Mouse (Mus musculus) liver, embryonic 14.5 days (tissue): ENCODE results near the gene Fgf18. TPM values are rescaled to one million over a fixed set of nuclear protein-coding genes. Genes with fewer than 3 reads are reported as not detected.

ENCODE experiments used
- ATAC-seq: fragments of 200-750 bp; cut with Nextera tagmentation; 2 replicates; pipeline ENCODE4 v1.8.0; 2017; ENCODE audit warnings: moderate number of reproducible peaks, mild to moderate bottlenecking, moderate library complexity; ENCODE audit not compliant: insufficient read depth
- DNase-seq, 3 experiments: peaks; one replicate each; pipeline ENCODE4 v3.0.0-alpha.2; 2012 to 2013; ENCODE audit warnings: low read depth in 3 of 3, low spot score in 3 of 3
- H3K27ac ChIP-seq: fragments of 300-500 bp; sonication (generic); 2 replicates; pipeline ENCODE4 v1.5.1; 2014; ENCODE audit warnings: moderate library complexity, mild to moderate bottlenecking, control low read depth, inconsistent platforms
- H3K27me3 ChIP-seq: fragments of 300-500 bp; sonication (generic); 2 replicates; pipeline ENCODE4 v1.6.1; 2014; ENCODE audit warnings: mild to moderate bottlenecking, low read length, moderate library complexity; ENCODE audit not compliant: control insufficient read depth, insufficient read depth
- H3K36me3 ChIP-seq: fragments of 300-500 bp; sonication (generic); replicated peaks from 2 replicates; pipeline ENCODE4 v1.6.1; 2014; ENCODE audit warnings: low read depth; ENCODE audit not compliant: control insufficient read depth, insufficient read depth
- H3K4me1 ChIP-seq, 2 experiments: fragments of 200-500 bp in 1 of 2; fragments of 300-500 bp in 1 of 2; sonication (generic) in 1 of 2; replicated peaks; 2 replicates each; pipeline ENCODE4 v1.6.1; 2012 to 2014; ENCODE audit warnings: antibody characterized with exemption in 1 of 2, inconsistent platforms in 1 of 2, low read length in 1 of 2; ENCODE audit not compliant: control insufficient read depth in 2 of 2, insufficient read depth in 2 of 2
- H3K4me2 ChIP-seq: fragments of 300-500 bp; sonication (generic); 2 replicates; pipeline ENCODE4 v1.6.1; 2014; ENCODE audit warnings: low read depth, mild to moderate bottlenecking, control low read depth, moderate library complexity
- H3K4me3 ChIP-seq, 2 experiments: fragments of 200-500 bp in 1 of 2; fragments of 300-500 bp in 1 of 2; sonication (generic) in 1 of 2; 2 replicates each; pipeline ENCODE4 v1.5.1; 2012 to 2014; ENCODE audit warnings: low read depth in 2 of 2, low read length in 2 of 2, mild to moderate bottlenecking in 2 of 2, control low read depth in 1 of 2, inconsistent platforms in 1 of 2, moderate library complexity in 1 of 2; ENCODE audit not compliant: insufficient read depth in 1 of 2
- H3K9ac ChIP-seq: fragments of 300-500 bp; sonication (generic); replicated peaks from 2 replicates; pipeline ENCODE4 v1.6.1; 2014; ENCODE audit warnings: mild to moderate bottlenecking, control low read depth, moderate library complexity
- H3K9me3 ChIP-seq: fragments of 300-500 bp; sonication (generic); 2 replicates; pipeline ENCODE4 v1.6.1; 2016; ENCODE audit warnings: low read length, mixed read lengths; ENCODE audit not compliant: control insufficient read depth
- CTCF ChIP-seq: IDR thresholded peaks from 2 replicates; pipeline ENCODE4 v1.5.1; 2016; ENCODE audit warnings: antibody characterized with exemption, low read depth, control low read depth
- EP300 ChIP-seq: IDR thresholded peaks from 2 replicates; pipeline ENCODE4 v1.6.1; 2016; ENCODE audit warnings: antibody characterized with exemption, low read depth
- WGBS: fragments of 180-500 bp; shearing (Covaris S2); extraction: QIAGEN DNeasy Blood & Tissue Kit; methylation state at CpG from one replicate; pipeline ENCODE4 v1.1.7; 2014; ENCODE audit not compliant: insufficient replicate concordance; 5-methylcytosine and 5-hydroxymethylcytosine counted together
- polyA plus RNA-seq, 2 experiments: library from polyadenylated mRNA; depleted of rRNA in 1 of 2; stranded (reverse) in 1 of 2; unstranded in 1 of 2; fragments of >200 nt; fragmentation: Nextera tagmentation in 1 of 2; extraction: Ambion mirVana in 1 of 2; gene quantifications; 2 replicates each; pipeline versions ENCODE4 v1.2.1 to v1.2.3; 2012 to 2014

The Fgf18 gene
- polyA plus RNA-seq, 2 experiments = 0.12 to 0.27 TPM

DNA sequence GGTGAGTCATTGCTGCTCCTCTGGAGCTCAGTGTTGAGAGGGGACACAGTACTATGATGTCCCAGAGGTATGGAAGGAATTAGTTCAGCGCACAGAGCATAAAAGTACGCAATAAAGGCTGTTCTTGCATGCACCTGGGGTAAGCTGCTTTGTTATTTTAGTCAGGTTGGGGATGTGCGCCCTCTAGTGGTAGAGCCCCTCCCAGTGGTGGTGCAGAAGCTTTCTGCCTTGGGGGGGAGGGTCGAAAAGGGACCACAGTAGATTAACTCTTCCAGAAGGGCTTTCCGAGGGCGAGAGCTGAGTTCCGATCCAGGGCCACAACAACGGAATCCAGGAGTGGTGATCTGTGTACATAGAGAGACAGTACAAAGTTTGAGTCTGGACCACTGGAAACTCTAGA lies 49.3 kb downstream of the Fgf18 start:
- Histone ChIP-seq H3K27me3 (no peaks in the 10 kb centered on the region), H3K4me2 (no peak overlapping the region), H3K4me3 (no peak overlapping the region), H3K4me1 (no peaks in the 10 kb centered on the region), H3K9me3 (no peaks in the 10 kb centered on the region), H3K9ac (no peak overlapping the region), H3K27ac (no peak overlapping the region), H3K36me3 (no peaks in the 10 kb centered on the region)
- ATAC-seq = no peak
- peak in 1 of 3 experiments; percentile 4 for DNase-seq
- 34% methylated on average over 8 of the region's 8 CpGs for WGBS
- TF ChIP-seq EP300 = no peak
- TF ChIP-seq CTCF = peak; percentile 89

DNA sequence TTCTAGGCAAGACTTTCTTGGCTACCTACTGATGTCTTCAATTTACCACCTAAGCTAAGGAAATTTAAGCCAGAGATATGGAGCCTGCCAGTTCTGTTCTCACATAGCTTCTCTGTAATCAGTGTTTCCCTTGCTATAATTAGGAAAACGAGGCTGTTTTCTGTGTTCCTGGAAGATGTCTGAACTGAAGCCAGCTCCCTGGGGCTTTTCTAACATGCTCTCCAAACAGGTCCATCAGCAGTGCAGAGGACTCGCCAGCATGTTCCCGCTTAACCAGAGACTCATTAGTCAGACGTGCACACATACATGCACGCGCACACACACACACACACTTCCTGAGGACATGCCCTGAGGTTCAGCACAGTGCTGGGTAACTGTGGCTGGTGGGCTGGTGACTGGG lies 57.3 kb downstream of the Fgf18 start:
- H3K4me3 ChIP-seq = no peak overlapping the region
- ATAC-seq (no peak), DNase-seq (no peak)
- 48% methylated on average over 6 of the region's 6 CpGs for WGBS
- H3K4me2 ChIP-seq = no peak overlapping the region
- TF ChIP-seq CTCF (no peak), EP300 (no peak)
- H3K36me3 ChIP-seq = no peaks in the 10 kb centered on the region
- H3K27ac ChIP-seq = no peak overlapping the region
- H3K9me3 ChIP-seq = no peaks in the 10 kb centered on the region
- no peaks in the 10 kb centered on the region for H3K4me1 ChIP-seq
- no peak overlapping the region for H3K9ac ChIP-seq
- H3K27me3 ChIP-seq = no peaks in the 10 kb centered on the region

DNA sequence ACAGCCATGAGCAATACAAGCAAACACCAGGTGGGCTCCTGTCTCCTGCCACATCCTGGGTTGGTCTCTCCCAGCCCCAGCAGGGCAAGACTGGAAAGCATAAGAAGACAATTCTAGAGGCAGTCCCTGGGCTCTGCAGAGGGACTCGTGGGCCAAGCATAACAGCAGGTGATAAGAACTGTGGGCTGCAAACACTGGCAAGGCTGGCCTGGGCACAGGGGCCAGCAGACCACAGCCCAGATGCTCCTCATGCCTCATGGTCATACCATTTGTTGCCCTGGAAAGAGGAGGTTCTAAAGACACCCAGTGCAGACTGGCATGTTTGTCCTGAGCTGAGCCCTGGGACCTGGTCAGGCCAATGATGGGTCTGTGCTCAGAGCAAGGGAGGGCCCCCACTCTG lies 59.0 kb downstream of the Fgf18 start:
- Histone ChIP-seq H3K4me1 (no peaks in the 10 kb centered on the region), H3K9me3 (no peaks in the 10 kb centered on the region), H3K27me3 (no peaks in the 10 kb centered on the region), H3K4me3 (no peak overlapping the region), H3K9ac (no peak overlapping the region), H3K36me3 (no peaks in the 10 kb centered on the region), H3K4me2 (no peak overlapping the region), H3K27ac (no peak overlapping the region)
- DNase-seq (no peak), ATAC-seq (no peak)
- TF ChIP-seq EP300 (no peak), CTCF (no peak)
- WGBS = 5% methylated on average over 1 of the region's 1 CpGs

DNA sequence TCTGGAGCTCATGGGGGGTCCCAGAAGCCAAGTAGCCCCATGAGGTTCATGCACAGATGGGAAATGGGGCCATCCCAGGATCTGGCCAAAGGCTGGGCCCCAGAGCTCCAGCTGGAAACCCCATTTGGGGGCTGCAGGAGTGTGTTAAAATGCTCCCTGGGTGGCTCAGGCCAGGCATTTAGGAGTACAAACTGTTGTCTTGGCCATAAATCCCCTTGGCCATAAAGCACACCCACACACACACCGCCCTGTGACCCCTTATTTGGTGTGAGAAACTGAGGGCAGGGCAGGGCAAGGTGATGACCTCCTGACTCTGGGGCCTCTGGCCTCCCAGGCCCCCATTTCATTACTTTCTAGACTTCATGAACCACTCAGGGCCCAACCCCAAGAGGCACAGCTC lies 61.2 kb downstream of the Fgf18 start:
- Histone ChIP-seq H3K4me1 (no peaks in the 10 kb centered on the region), H3K27me3 (no peaks in the 10 kb centered on the region), H3K9me3 (no peaks in the 10 kb centered on the region), H3K36me3 (no peaks in the 10 kb centered on the region), H3K27ac (no peak overlapping the region), H3K9ac (no peak overlapping the region), H3K4me2 (no peak overlapping the region), H3K4me3 (no peak overlapping the region)
- no peak for ATAC-seq
- TF ChIP-seq CTCF (no peak), EP300 (no peak)
- no peak for DNase-seq
- 53% methylated on average over 1 of the region's 1 CpGs for WGBS

DNA sequence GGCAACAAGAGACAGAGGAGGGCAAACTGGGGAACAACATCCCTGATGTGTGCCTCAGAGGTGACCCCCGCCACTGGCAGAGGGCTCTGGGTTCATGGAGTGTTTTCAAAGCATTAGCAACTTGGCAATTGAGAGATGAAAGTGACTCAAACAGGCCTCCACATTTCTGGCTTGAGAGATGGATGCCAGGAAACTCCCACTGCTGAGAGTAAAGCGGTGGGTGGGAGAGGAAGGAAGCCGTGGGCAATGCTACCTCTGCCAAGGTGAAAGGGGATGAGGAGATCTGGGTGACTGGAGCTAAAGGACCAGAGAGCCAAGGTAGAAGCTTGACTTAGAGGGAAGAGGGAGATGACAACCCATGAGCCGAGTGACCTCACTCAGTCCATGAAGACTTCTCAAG lies 61.7 kb downstream of the Fgf18 start:
- Histone ChIP-seq H3K4me3 (no peak overlapping the region), H3K4me2 (no peak overlapping the region), H3K9ac (no peak overlapping the region), H3K4me1 (no peaks in the 10 kb centered on the region), H3K36me3 (no peaks in the 10 kb centered on the region), H3K9me3 (no peaks in the 10 kb centered on the region), H3K27me3 (no peaks in the 10 kb centered on the region), H3K27ac (no peak overlapping the region)
- 28% methylated on average over 4 of the region's 4 CpGs for WGBS
- no peak for DNase-seq
- ATAC-seq = no peak
- no peak for TF ChIP-seq EP300
- TF ChIP-seq CTCF = no peak

DNA sequence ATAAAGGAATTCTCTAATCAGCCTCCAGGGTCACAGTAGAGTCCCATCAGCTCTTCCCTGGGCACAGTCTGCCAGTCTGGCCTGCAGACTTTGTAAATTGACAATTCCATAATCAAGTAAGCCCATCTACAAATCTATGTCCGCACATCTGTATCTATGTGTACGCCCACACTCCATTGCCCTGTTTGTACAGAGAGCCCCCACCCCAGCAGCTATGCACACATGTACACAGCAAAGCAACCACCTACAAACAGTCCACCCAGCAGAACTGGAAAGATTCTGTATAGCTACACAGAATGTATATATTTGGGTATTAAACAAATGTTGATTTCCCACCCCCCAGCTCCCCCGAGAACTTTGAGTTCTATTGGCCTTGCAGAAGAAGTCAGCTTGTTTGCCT lies 62.1 kb downstream of the Fgf18 start:
- H3K27ac ChIP-seq = no peak overlapping the region
- ATAC-seq = no peak
- no peaks in the 10 kb centered on the region for H3K36me3 ChIP-seq
- WGBS = 68% methylated on average over 3 of the region's 3 CpGs
- H3K4me3 ChIP-seq = no peak overlapping the region
- DNase-seq = no peak
- H3K9me3 ChIP-seq = no peaks in the 10 kb centered on the region
- no peak overlapping the region for H3K9ac ChIP-seq
- TF ChIP-seq CTCF = no peak
- no peak for TF ChIP-seq EP300
- no peaks in the 10 kb centered on the region for H3K4me1 ChIP-seq
- H3K27me3 ChIP-seq = no peaks in the 10 kb centered on the region
- H3K4me2 ChIP-seq = no peak overlapping the region
